Mouse (Mus musculus): ENCODE data around the gene Apobec2. TPM values are rescaled to one million over a fixed set of nuclear protein-coding genes. Genes with fewer than 3 reads are reported as not detected.
"Not testable (repeated sequence)": the region's sequence is repeated elsewhere in the genome, so short reads cannot be mapped to it uniquely, and the experiment has no call there.

Gene Apobec2
- 1.6 and 1.7 TPM in 2 replicates for polyA plus RNA-seq (2014; fragmentation: Nextera tagmentation; extraction: Ambion mirVana)

- Histone ChIP-seq H3K4me3 (ENCODE audit: low read depth, low read length) (no peak within 1 kb of the TSS), H3K27ac (ENCODE audit: low read depth, low read length) (no peak within 1 kb of the TSS), H3K27me3 (ENCODE audit: control insufficient read depth, insufficient read depth, low read length) (no peaks in the 10 kb centered on the region), H3K4me2 (replicated peaks; ENCODE audit: low read depth, low read length) (no peak within 1 kb of the TSS), H3K4me1 (replicated peaks; ENCODE audit: control insufficient read depth, insufficient read depth, low read length) (no peaks in the 10 kb centered on the region; the same call in 1 of the 2 replicates), H3K9me3 (ENCODE audit: control insufficient read depth, low read length) (no peaks in the 10 kb centered on the region), H3K9ac (ENCODE audit: low read depth, low read length) (no peak within 1 kb of the TSS), H3K36me3 (ENCODE audit: control insufficient read depth, insufficient read depth, low read length) (no peaks in the 10 kb centered on the region)
- DNase-seq (ENCODE audit: low spot score) = no peak
- ATAC-seq (ENCODE audit: low FRiP score) = peak; percentile 27; the same call in 1 of the 2 replicates
- 66% methylated on average over 16 of the region's 16 CpGs for WGBS
Observed at GRCm38 (mm10) chr17:48432158-48432980, at the start of gene Apobec2. Gene Apobec2 (minus strand): TSS chr17:48432930.

GRCm38 (mm10) chr17:48479952-48480351 is 47.2 kb upstream of the Apobec2 start:
- Histone ChIP-seq H3K4me3 (ENCODE audit: low read depth, low read length) (no peak overlapping the region), H3K36me3 (ENCODE audit: control insufficient read depth, insufficient read depth, low read length) (no peaks in the 10 kb centered on the region), H3K9ac (ENCODE audit: low read depth, low read length) (no peak overlapping the region), H3K4me2 (replicated peaks; ENCODE audit: low read depth, low read length) (no peak overlapping the region), H3K27ac (ENCODE audit: low read depth, low read length) (no peak overlapping the region), H3K27me3 (ENCODE audit: control insufficient read depth, insufficient read depth, low read length) (no peaks in the 10 kb centered on the region), H3K9me3 (ENCODE audit: control insufficient read depth, low read length) (no peaks in the 10 kb centered on the region), H3K4me1 (replicated peaks; ENCODE audit: control insufficient read depth, insufficient read depth, low read length) (no peaks in the 10 kb centered on the region)
- ATAC-seq (ENCODE audit: low FRiP score) (no peak), DNase-seq (ENCODE audit: low spot score) (no peak)
- 87% methylated on average over 10 of the region's 10 CpGs for WGBS

DNA sequence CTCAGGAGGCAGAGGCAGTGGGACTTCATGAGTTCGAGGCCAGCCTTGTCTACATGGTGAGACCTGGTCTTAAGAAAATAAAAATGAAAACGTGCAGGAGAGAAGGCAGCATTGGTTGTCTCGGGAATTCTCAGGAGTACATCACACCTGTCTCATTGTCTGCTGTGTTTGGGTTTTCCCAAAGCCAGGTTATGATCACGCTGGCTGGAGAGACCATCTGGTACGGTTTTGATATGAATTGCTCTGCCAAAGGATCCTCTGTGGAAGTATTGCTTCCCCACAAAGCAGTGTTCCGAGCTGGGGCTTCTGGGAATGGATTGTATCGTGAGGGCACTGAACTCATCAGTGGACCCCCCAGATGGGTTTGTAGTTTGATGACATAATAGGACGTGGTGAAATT is 42.7 kb upstream of the Apobec2 start:
- Histone ChIP-seq H3K9me3 (ENCODE audit: control insufficient read depth, low read length) (no peaks in the 10 kb centered on the region), H3K27me3 (ENCODE audit: control insufficient read depth, insufficient read depth, low read length) (no peaks in the 10 kb centered on the region), H3K4me1 (replicated peaks; ENCODE audit: control insufficient read depth, insufficient read depth, low read length) (no peaks in the 10 kb centered on the region), H3K9ac (ENCODE audit: low read depth, low read length) (no peak overlapping the region), H3K4me2 (replicated peaks; ENCODE audit: low read depth, low read length) (no peak overlapping the region), H3K36me3 (ENCODE audit: control insufficient read depth, insufficient read depth, low read length) (no peaks in the 10 kb centered on the region), H3K27ac (ENCODE audit: low read depth, low read length) (no peak overlapping the region), H3K4me3 (ENCODE audit: low read depth, low read length) (no peak overlapping the region)
- 84% methylated on average over 8 of the region's 8 CpGs for WGBS
- ATAC-seq (ENCODE audit: low FRiP score) = no peak
- DNase-seq (ENCODE audit: low spot score) = no peak

DNA sequence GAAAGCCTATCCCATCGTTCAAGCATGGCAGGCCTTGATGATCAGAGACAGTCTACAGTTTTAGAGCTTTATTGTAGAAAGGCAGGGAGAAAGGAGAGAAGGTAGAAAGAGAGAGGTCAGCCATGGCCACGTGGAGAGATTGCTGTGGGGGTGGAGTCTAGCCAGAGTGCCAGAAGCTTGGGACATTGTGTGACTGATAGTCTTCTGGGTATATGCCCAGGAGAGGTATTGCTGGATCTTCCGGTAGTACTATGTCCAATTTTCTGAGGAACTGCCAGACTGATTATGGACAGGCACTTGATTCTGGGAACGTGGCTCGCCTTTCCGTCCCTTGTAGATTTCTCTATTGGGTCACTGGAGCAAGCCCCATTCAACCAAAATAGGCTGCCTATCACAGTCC is 41.6 kb upstream of the Apobec2 start:
- not testable (repeated sequence) for H3K4me3 ChIP-seq (ENCODE audit: low read depth, low read length)

GRCm38 (mm10) chr17:48467395-48468231 is 34.9 kb upstream of the Apobec2 start:
- peak overlapping the region; percentile 32 for H3K4me2 ChIP-seq (replicated peaks; ENCODE audit: low read depth, low read length)
- 11% methylated on average over 22 of the region's 22 CpGs for WGBS
- H3K27ac ChIP-seq (ENCODE audit: low read depth, low read length) = no peak overlapping the region
- H3K9ac ChIP-seq (ENCODE audit: low read depth, low read length) = no peak overlapping the region
- H3K36me3 ChIP-seq (ENCODE audit: control insufficient read depth, insufficient read depth, low read length) = no peaks in the 10 kb centered on the region
- peak overlapping the region; percentile 12; the same call in 1 of the 2 replicates for H3K4me3 ChIP-seq (ENCODE audit: low read depth, low read length)
- no peaks in the 10 kb centered on the region for H3K4me1 ChIP-seq (replicated peaks; ENCODE audit: control insufficient read depth, insufficient read depth, low read length)
- ATAC-seq (ENCODE audit: low FRiP score) (peak; percentile 71), DNase-seq (ENCODE audit: low spot score) (peak; percentile 93)
- H3K9me3 ChIP-seq (ENCODE audit: control insufficient read depth, low read length) = no peaks in the 10 kb centered on the region
- no peaks in the 10 kb centered on the region for H3K27me3 ChIP-seq (ENCODE audit: control insufficient read depth, insufficient read depth, low read length)

More for the DNA sequence above, 41.6 kb upstream of the Apobec2 start:
- 85% methylated on average over 6 of the region's 6 CpGs for WGBS
- not testable (repeated sequence) for H3K4me2 ChIP-seq (replicated peaks; ENCODE audit: low read depth, low read length); H3K36me3 ChIP-seq (ENCODE audit: control insufficient read depth, insufficient read depth, low read length); ATAC-seq (ENCODE audit: low FRiP score); H3K4me1 ChIP-seq (replicated peaks; ENCODE audit: control insufficient read depth, insufficient read depth, low read length); H3K27me3 ChIP-seq (ENCODE audit: control insufficient read depth, insufficient read depth, low read length); H3K27ac ChIP-seq (ENCODE audit: low read depth, low read length); DNase-seq (ENCODE audit: low spot score); H3K9me3 ChIP-seq (ENCODE audit: control insufficient read depth, low read length); H3K9ac ChIP-seq (ENCODE audit: low read depth, low read length)

GRCm38 (mm10) chr17:48466769-48467394 is 34.2 kb upstream of the Apobec2 start:
- ATAC-seq (ENCODE audit: low FRiP score) = peak; percentile 30; the same call in 1 of the 2 replicates
- H3K4me3 ChIP-seq (ENCODE audit: low read depth, low read length) = peak overlapping the region; percentile 12

DNA sequence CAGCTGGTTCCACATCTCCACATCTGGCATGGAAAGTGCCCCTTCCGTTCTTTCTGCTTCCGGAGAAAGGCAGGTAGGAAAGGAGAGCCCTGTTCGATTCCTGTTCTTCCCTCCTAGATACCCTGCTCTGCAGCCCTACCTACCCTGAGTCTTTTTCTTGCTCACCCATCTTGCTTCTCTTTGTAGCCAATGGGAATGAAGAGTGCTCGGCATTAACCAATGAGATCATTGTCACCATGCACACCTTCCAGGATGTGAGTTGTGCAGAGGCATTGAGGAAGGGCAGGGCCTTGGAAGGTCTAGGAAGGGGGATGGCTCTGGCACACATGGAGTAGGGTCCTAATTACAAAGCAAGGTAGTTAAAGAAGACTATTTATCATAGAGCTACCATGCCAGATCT is 30.7 kb upstream of the Apobec2 start:
- 95% methylated on average over 4 of the region's 4 CpGs for WGBS
- ATAC-seq (ENCODE audit: low FRiP score) = no peak
- DNase-seq (ENCODE audit: low spot score) = no peak
- no peak overlapping the region for H3K4me3 ChIP-seq (ENCODE audit: low read depth, low read length)
- H3K9ac ChIP-seq (ENCODE audit: low read depth, low read length) = no peak overlapping the region
- H3K36me3 ChIP-seq (ENCODE audit: control insufficient read depth, insufficient read depth, low read length) = no peaks in the 10 kb centered on the region
- H3K9me3 ChIP-seq (ENCODE audit: control insufficient read depth, low read length) = no peaks in the 10 kb centered on the region
- no peak overlapping the region for H3K27ac ChIP-seq (ENCODE audit: low read depth, low read length)
- H3K4me2 ChIP-seq (replicated peaks; ENCODE audit: low read depth, low read length) = no peak overlapping the region
- H3K4me1 ChIP-seq (replicated peaks; ENCODE audit: control insufficient read depth, insufficient read depth, low read length) = no peaks in the 10 kb centered on the region
- H3K27me3 ChIP-seq (ENCODE audit: control insufficient read depth, insufficient read depth, low read length) = no peaks in the 10 kb centered on the region

More at GRCm38 (mm10) chr17:48466769-48467394, 34.2 kb upstream of the Apobec2 start:
- H3K4me1 ChIP-seq (replicated peaks; ENCODE audit: control insufficient read depth, insufficient read depth, low read length) = no peaks in the 10 kb centered on the region
- 38% methylated on average over 22 of the region's 22 CpGs for WGBS
- peak overlapping the region; percentile 32 for H3K4me2 ChIP-seq (replicated peaks; ENCODE audit: low read depth, low read length)
- DNase-seq (ENCODE audit: low spot score) = peak; percentile 29
- H3K36me3 ChIP-seq (ENCODE audit: control insufficient read depth, insufficient read depth, low read length) = no peaks in the 10 kb centered on the region
- H3K9me3 ChIP-seq (ENCODE audit: control insufficient read depth, low read length) = no peaks in the 10 kb centered on the region
- H3K9ac ChIP-seq (ENCODE audit: low read depth, low read length) = no peak overlapping the region
- H3K27me3 ChIP-seq (ENCODE audit: control insufficient read depth, insufficient read depth, low read length) = no peaks in the 10 kb centered on the region
- no peak overlapping the region for H3K27ac ChIP-seq (ENCODE audit: low read depth, low read length)

- no peak for DNase-seq (ENCODE audit: low spot score)
- H3K9ac ChIP-seq (ENCODE audit: low read depth, low read length) = no peak overlapping the region
- H3K36me3 ChIP-seq (ENCODE audit: control insufficient read depth, insufficient read depth, low read length) = no peaks in the 10 kb centered on the region
- no peaks in the 10 kb centered on the region for H3K9me3 ChIP-seq (ENCODE audit: control insufficient read depth, low read length)
- H3K4me1 ChIP-seq (replicated peaks; ENCODE audit: control insufficient read depth, insufficient read depth, low read length) = no peaks in the 10 kb centered on the region
- H3K27ac ChIP-seq (ENCODE audit: low read depth, low read length) = no peak overlapping the region
- no peak for ATAC-seq (ENCODE audit: low FRiP score)
- H3K27me3 ChIP-seq (ENCODE audit: control insufficient read depth, insufficient read depth, low read length) = no peaks in the 10 kb centered on the region
- H3K4me3 ChIP-seq (ENCODE audit: low read depth, low read length) = no peak overlapping the region
- 95% methylated on average over 13 of the region's 13 CpGs for WGBS
- no peak overlapping the region for H3K4me2 ChIP-seq (replicated peaks; ENCODE audit: low read depth, low read length)
Observed at GRCm38 (mm10) chr17:48462096-48462495, 29.4 kb upstream of the Apobec2 start.
